Mouse (Mus musculus): ENCODE data around the gene Slitrk3.

DNA sequence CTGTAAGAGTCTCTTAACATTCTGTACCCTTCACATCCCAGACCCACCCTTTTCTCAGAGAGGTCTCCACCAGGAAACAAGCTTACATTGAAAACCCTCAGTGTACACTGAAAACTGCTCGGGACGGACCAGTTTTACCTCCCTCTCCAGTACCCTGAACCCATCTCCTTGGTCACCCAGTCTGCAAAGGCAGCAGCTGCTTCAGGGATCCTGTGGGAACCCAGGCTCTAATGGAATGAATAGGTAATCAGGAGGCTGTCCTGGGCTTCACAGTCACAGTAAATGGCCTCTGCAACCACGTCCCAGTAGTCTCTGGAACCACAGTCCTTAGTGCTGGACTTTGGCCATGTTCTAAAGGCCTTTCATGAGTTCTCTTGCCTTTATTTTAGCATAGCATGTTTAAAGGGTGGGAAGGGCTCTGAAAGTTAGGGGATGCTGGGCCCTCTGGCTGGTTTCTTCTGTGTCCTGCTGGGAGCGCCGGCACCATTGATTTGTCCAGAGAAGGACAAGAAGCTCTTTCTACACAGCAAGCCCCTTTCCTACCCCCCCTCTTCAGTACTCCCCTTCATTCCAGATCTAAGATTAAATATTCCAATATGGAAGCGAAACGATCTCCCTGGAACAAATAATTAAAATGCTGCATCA lies 2.1 kb downstream of the Slitrk3 start:
- TF ChIP-seq EP300 (IDR thresholded peaks at IDR 0.05; ENCODE audit: low read depth) (no peak), CTCF (IDR thresholded peaks at IDR 0.05; ENCODE audit: low read depth) (no peak)
